Mouse (Mus musculus) liver, embryonic 14.5 days (tissue): Measurements from ENCODE around the gene Eif4b.

Experiments used
- CTCF ChIP-seq: IDR thresholded peaks from 2 replicates; pipeline ENCODE4 v1.5.1; 2016; ENCODE audit warnings: antibody characterized with exemption, low read depth, control low read depth
- EP300 ChIP-seq: IDR thresholded peaks from 2 replicates; pipeline ENCODE4 v1.6.1; 2016; ENCODE audit warnings: antibody characterized with exemption, low read depth

GRCm38 (mm10) chr15:102134709-102135108, 61.1 kb downstream of the Eif4b start:
- TF ChIP-seq CTCF (no peak), EP300 (no peak)
